Mouse (Mus musculus): ENCODE measurements at regions not wholly inside any gene's neighbourhood (a gene's known extent, or its start where the extent isn't known, plus 50 kb on each side); places are given as distances from the start of the nearest gene placed in this dataset.

DNA sequence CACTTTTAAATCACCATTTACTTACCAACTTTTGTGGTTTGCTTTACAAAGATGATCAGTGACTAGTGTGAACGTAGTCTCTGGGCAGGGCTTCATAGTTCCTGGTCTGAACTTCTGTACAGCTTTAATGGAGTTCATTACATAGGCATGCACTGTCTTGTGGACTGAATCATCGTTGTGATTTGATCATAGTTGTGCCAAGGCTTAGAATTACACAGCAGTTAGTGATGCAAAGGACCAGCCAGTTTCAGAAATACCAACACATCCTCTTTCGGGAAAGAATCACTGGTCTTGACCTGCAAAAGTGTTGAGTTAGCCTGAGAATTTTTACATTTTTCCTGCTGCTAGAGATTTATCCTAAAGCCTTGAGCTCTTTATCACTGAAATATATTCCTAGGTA, 222.3 kb upstream of the Marcks start:
- H3K27ac ChIP-seq (ENCODE audit: insufficient read depth, low read depth, low read length), result no peak overlapping the region
- no peak for DNase-seq
- H3K4me3 ChIP-seq (ENCODE audit: insufficient read depth, low read depth, low read length), result no peak overlapping the region
- 85% methylated on average over 3 of the region's 3 CpGs for WGBS
- TF ChIP-seq CTCF (conservative IDR thresholded peaks at IDR 0.05; ENCODE audit: insufficient read depth, insufficient read length, low read depth, low read length), result no peak
- H3K4me1 ChIP-seq (ENCODE audit: control insufficient read depth, insufficient read depth, low read length), result no peaks in the 10 kb centered on the region
- H3K27me3 ChIP-seq (replicated peaks; ENCODE audit: control insufficient read depth, insufficient read depth, low read length), result no peaks in the 10 kb centered on the region
- no peaks in the 10 kb centered on the region for H3K36me3 ChIP-seq (ENCODE audit: control insufficient read depth, insufficient read depth, low read length)

DNA sequence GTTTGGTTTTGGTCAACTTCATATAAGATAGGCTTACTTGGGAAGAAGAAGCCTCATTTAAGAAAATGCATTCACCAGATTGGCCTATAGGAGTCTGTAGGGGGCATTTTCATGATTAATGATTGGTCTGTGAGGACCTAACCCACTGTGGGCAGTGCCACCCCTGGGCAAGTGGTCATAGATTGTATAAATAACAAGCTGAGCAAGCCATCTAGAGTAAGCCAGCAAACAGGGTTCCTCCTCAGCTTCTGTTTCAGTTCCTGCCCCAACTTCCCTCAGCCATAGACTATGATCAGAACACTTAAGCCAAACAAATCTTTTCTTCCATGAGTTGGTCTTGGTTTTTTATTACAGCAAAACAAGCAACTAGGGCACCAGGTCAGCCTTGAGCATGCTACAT, 220.2 kb upstream of the Marcks start:
- no peak overlapping the region for H3K4me3 ChIP-seq (ENCODE audit: insufficient read depth, low read depth, low read length)
- H3K27ac ChIP-seq (ENCODE audit: insufficient read depth, low read depth, low read length), result no peak overlapping the region
- no peaks in the 10 kb centered on the region for H3K4me1 ChIP-seq (ENCODE audit: control insufficient read depth, insufficient read depth, low read length)
- TF ChIP-seq CTCF (conservative IDR thresholded peaks at IDR 0.05; ENCODE audit: insufficient read depth, insufficient read length, low read depth, low read length), result no peak
- no peak for TF ChIP-seq POLR2A (IDR thresholded peaks at IDR 0.05; ENCODE audit: low read depth, low read length)
- no peaks in the 10 kb centered on the region for H3K36me3 ChIP-seq (ENCODE audit: control insufficient read depth, insufficient read depth, low read length)
- no peaks in the 10 kb centered on the region for H3K27me3 ChIP-seq (replicated peaks; ENCODE audit: control insufficient read depth, insufficient read depth, low read length)
- peak; percentile 8 for DNase-seq

DNA sequence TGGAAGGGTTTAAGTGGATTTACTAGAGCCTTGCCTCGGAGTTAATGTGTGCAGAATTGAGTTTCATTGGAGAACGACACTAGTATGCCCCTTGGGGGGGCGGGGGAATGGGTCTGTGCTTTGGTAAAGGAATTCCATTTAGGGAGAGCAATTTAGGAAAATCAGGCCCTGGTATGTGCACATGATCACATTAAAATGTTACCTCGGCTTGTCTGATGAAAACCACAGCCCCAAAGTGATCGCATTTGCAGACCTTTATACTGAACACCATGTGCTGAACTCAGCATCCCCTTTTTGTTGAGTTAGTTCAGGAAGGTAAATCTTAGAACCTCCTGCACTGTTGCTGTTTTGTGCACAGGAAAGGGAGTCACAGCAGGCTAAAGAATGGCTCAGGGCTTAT, 219.6 kb upstream of the Marcks start:
- TF ChIP-seq POLR2A (IDR thresholded peaks at IDR 0.05; ENCODE audit: low read depth, low read length) (no peak), CTCF (conservative IDR thresholded peaks at IDR 0.05; ENCODE audit: insufficient read depth, insufficient read length, low read depth, low read length) (no peak)
- H3K27me3 ChIP-seq (replicated peaks; ENCODE audit: control insufficient read depth, insufficient read depth, low read length), result no peaks in the 10 kb centered on the region
- 67% methylated on average over 5 of the region's 5 CpGs for WGBS
- H3K4me3 ChIP-seq (ENCODE audit: insufficient read depth, low read depth, low read length), result no peak overlapping the region
- no peaks in the 10 kb centered on the region for H3K4me1 ChIP-seq (ENCODE audit: control insufficient read depth, insufficient read depth, low read length)
- no peaks in the 10 kb centered on the region for H3K36me3 ChIP-seq (ENCODE audit: control insufficient read depth, insufficient read depth, low read length)
- DNase-seq, result peak; percentile 29
- no peak overlapping the region for H3K27ac ChIP-seq (ENCODE audit: insufficient read depth, low read depth, low read length)

DNA sequence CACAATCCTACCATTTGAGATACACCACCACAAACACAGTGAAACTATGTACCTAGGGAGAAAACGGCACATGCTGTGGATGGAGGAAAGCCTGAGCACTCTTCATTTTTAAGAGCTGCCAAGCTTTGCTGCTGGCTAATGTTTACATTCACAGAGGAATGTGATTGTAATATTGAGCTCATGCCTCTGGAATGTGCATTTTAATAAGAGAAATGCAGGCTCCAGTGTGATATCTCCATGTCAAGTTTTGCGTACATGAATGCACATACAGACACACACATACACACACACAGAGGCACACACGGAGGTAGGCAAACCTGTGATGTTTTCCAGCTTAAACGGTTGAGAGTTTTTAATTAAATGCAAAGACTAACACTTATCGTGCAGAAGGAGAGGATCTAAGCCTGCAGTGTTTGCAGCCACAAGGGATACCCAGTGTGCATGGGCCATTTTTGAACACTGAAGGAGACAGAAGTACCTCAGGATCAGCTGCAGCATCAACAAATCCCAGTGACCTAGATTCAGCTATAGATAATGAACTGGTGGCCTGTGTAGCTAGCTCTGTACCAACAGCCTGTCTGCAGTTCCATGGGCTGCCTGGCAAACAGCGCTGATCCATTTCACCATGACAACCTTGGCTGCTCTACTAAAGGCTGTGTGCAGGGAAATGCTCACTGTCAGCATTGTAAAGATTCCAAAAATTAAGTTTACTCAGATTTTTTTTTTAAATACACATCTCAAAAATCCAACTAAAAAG, 218.8 kb upstream of the Marcks start:
- peak; percentile 12 for DNase-seq
- no peak overlapping the region for H3K27ac ChIP-seq (ENCODE audit: insufficient read depth, low read depth, low read length)
- 50% methylated on average over 6 of the region's 6 CpGs for WGBS

DNA sequence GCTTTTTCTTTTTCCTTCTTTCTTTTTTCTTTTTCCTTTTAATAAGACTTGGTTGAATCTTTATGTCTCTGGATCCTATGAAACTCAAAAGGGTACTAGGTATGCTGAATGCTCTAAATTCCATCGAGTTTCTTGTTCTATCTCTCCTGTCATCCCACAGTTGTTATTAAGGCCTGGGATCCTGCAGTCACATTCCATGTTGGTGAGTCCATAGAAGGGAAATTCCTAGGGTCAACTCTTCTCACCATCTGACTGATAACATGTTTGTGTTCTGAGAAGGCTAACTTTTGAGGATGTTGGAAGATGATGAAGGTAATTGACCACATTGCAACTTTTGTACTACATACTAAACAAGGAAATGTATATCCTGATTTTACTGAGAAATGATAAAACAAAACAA, 210.5 kb upstream of the Marcks start:
- TF ChIP-seq CTCF (conservative IDR thresholded peaks at IDR 0.05; ENCODE audit: insufficient read depth, insufficient read length, low read depth, low read length), result no peak
- TF ChIP-seq POLR2A (IDR thresholded peaks at IDR 0.05; ENCODE audit: low read depth, low read length), result no peak
- WGBS, result 88% methylated on average over 1 of the region's 1 CpGs

More for the DNA sequence above, 218.8 kb upstream of the Marcks start:
- 0 out of 2 replicates have a peak, but pooled peaks have one; percentile 11 for TF ChIP-seq CTCF (conservative IDR thresholded peaks at IDR 0.05; ENCODE audit: insufficient read depth, insufficient read length, low read depth, low read length)
- no peak for TF ChIP-seq POLR2A (IDR thresholded peaks at IDR 0.05; ENCODE audit: low read depth, low read length)
- Histone ChIP-seq H3K27me3 (replicated peaks; ENCODE audit: control insufficient read depth, insufficient read depth, low read length) (no peaks in the 10 kb centered on the region), H3K4me1 (ENCODE audit: control insufficient read depth, insufficient read depth, low read length) (no peaks in the 10 kb centered on the region), H3K4me3 (ENCODE audit: insufficient read depth, low read depth, low read length) (no peak overlapping the region), H3K36me3 (ENCODE audit: control insufficient read depth, insufficient read depth, low read length) (no peaks in the 10 kb centered on the region)

DNA sequence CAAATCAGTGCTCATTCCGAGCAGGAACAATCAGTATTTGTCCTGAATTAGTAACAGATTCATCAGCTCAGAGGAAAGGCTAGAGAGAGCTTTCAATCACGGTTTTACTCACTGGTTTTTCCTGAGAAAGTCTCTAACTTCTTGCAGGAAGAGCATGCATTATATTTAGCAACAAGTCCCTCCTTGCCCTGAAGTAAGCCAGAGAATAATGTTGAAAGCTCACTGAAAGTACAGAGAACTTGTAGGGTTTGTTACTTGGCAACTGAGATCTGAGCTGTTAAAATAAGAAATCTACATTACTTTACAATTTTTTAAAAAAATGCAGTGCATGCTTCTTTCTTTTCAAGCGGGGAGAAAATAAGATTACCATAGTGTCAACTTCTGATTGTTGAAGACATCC, 209.7 kb upstream of the Marcks start:
- WGBS, result 65% methylated on average over 3 of the region's 3 CpGs
- no peaks in the 10 kb centered on the region for H3K36me3 ChIP-seq (ENCODE audit: control insufficient read depth, insufficient read depth, low read length)
- H3K27me3 ChIP-seq (replicated peaks; ENCODE audit: control insufficient read depth, insufficient read depth, low read length), result no peaks in the 10 kb centered on the region
- H3K4me3 ChIP-seq (ENCODE audit: insufficient read depth, low read depth, low read length), result no peak overlapping the region
- DNase-seq, result no peak
- H3K27ac ChIP-seq (ENCODE audit: insufficient read depth, low read depth, low read length), result no peak overlapping the region
- no peaks in the 10 kb centered on the region for H3K4me1 ChIP-seq (ENCODE audit: control insufficient read depth, insufficient read depth, low read length)
- TF ChIP-seq POLR2A (IDR thresholded peaks at IDR 0.05; ENCODE audit: low read depth, low read length), result no peak
- TF ChIP-seq CTCF (conservative IDR thresholded peaks at IDR 0.05; ENCODE audit: insufficient read depth, insufficient read length, low read depth, low read length), result no peak

More for the DNA sequence above, 210.5 kb upstream of the Marcks start:
- Histone ChIP-seq H3K4me3 (ENCODE audit: insufficient read depth, low read depth, low read length) (no peak overlapping the region), H3K36me3 (ENCODE audit: control insufficient read depth, insufficient read depth, low read length) (no peaks in the 10 kb centered on the region), H3K27me3 (replicated peaks; ENCODE audit: control insufficient read depth, insufficient read depth, low read length) (no peaks in the 10 kb centered on the region), H3K27ac (ENCODE audit: insufficient read depth, low read depth, low read length) (no peak overlapping the region), H3K4me1 (ENCODE audit: control insufficient read depth, insufficient read depth, low read length) (no peaks in the 10 kb centered on the region)
- DNase-seq, result no peak

DNA sequence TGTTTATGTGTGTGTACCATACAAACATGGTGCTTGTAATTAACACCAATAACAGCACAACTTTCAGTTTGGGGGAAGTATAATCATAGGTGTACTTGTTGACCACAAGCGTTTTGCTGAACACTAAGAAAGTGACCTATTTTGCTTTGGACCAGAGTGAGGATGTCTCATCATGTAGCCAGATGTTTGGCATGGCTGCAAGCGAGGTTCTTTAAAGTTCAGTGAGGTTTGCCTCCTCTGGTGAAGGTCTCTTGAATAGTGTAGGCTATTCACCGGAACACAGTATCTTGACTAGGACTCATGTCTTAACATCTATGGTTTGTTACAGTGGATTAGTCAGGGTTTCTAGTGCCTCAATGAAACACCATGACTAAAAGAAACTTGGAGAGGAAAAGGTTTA, 208.9 kb upstream of the Marcks start:
- 97% methylated on average over 3 of the region's 3 CpGs for WGBS
- DNase-seq, result no peak
- H3K36me3 ChIP-seq (ENCODE audit: control insufficient read depth, insufficient read depth, low read length), result no peaks in the 10 kb centered on the region
- H3K4me3 ChIP-seq (ENCODE audit: insufficient read depth, low read depth, low read length), result no peak overlapping the region
- no peaks in the 10 kb centered on the region for H3K4me1 ChIP-seq (ENCODE audit: control insufficient read depth, insufficient read depth, low read length)
- no peaks in the 10 kb centered on the region for H3K27me3 ChIP-seq (replicated peaks; ENCODE audit: control insufficient read depth, insufficient read depth, low read length)
- H3K27ac ChIP-seq (ENCODE audit: insufficient read depth, low read depth, low read length), result no peak overlapping the region
- no peak for TF ChIP-seq CTCF (conservative IDR thresholded peaks at IDR 0.05; ENCODE audit: insufficient read depth, insufficient read length, low read depth, low read length)
- TF ChIP-seq POLR2A (IDR thresholded peaks at IDR 0.05; ENCODE audit: low read depth, low read length), result no peak

Measured in kidney, adult 2 months (tissue).